Comparison of ENCODE assay signal across 20 mouse cellular contexts in genomic region chr14:80232976-80233375, GRCm38 (mm10).
A peak's percentile ranks its signal among the peaks of the same experiment; 100 is the strongest.
DNase-seq lines count a peak whose midpoint lies in the region.
"Had no signal": no experiment of that assay in that cellular context is flagged by ENCODE, and none has a peak within 500 bp of the region (broad histone marks: within the 10 kb centered on the region; RNA-seq: fewer than 3 reads in every experiment).

No protein-coding gene starts in this region.

- intact Hi-C loops in left cerebral cortex, postnatal 4 days (cut with DNase I): no loop called here

- peak; percentile 71 for DNase-seq in left cerebral cortex, postnatal 4 days
- DNase-seq in left cerebral cortex, adult 18-20 months (ENCODE audit: low spot score in 2 of 2): no peak
- peak; percentile 45 for DNase-seq in cerebellum, adult 11-12 months
- DNase-seq in cerebellum, postnatal 10 days: peak; percentile 86 to 90
- DNase-seq in c-Kit-positive CD71-positive TER-119-positive erythroid progenitor cells, embryonic 14.5 days (ENCODE audit: low spot score): no peak
- no peak for DNase-seq in spleen, postnatal 36 days (ENCODE audit: low spot score in 2 of 2)
- DNase-seq in frontal cortex, adult 2 months (ENCODE audit: extremely low spot score in 1 of 2, low spot score in 1 of 2): no peak
- DNase-seq: adrenal gland, adult 8-10 months; B cell, adult 2 months; embryo, embryonic 11 days; gastrocnemius, postnatal 10 days; heart, adult 2 months; heart, postnatal 14 days; kidney, postnatal 36 days; liver, embryonic 13.5 days; lung, adult 2 months; lung, postnatal 14 days; right cerebral cortex, postnatal 14 days; spleen, adult 18-20 months; thymus, postnatal 14 days had no signal

Comparison
In these comparisons a context has a peak if more than half of its experiments do, and no peak if none do; other contexts are left out.
1. DNase-seq: peak in left cerebral cortex, postnatal 4 days (single experiment), cerebellum, adult 11-12 months (single experiment) and cerebellum, postnatal 10 days (2 of 2); none in left cerebral cortex, adult 18-20 months (0 of 2), c-Kit-positive CD71-positive TER-119-positive erythroid progenitor cells, embryonic 14.5 days (single experiment), spleen, postnatal 36 days (0 of 2) and frontal cortex, adult 2 months (0 of 2).